Mouse (Mus musculus): ENCODE measurements at regions not wholly inside any gene's neighbourhood (a gene's known extent, or its start where the extent isn't known, plus 50 kb on each side); places are given as distances from the start of the nearest gene placed in this dataset.

DNA sequence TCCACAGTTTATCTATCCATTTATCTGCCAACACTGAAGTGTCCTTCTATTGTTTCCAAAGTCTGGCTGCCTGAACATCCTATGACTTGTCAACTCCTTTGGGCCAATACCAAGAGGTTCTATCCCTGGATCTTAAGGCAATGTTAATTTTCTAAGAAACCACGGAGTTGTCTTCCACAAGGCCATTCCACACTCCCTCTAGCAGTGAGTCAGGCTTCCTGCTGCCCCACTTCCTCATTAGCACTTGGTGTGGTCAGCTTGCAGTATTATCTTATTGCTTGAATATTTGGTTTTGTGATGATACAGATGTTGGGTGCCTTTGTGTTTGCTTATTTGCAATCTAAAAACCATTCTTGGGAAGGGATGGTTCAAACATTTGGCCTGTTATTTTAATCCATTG lies 87.5 kb upstream of the Ppp2r2d start:
- no peak overlapping the region for H3K4me3 ChIP-seq (ENCODE audit: control insufficient read depth, low read depth, low read length)
- H3K27me3 ChIP-seq (ENCODE audit: control insufficient read depth, insufficient read depth, low read length), result no peaks in the 10 kb centered on the region
- H3K36me3 ChIP-seq (ENCODE audit: control insufficient read depth, insufficient read depth, low read length), result no peaks in the 10 kb centered on the region
- no peak overlapping the region for H3K27ac ChIP-seq (ENCODE audit: control insufficient read depth, insufficient read depth, low read depth, low read length)
- no peaks in the 10 kb centered on the region for H3K4me1 ChIP-seq (ENCODE audit: control insufficient read depth, insufficient read depth, low read length)
- no peak for TF ChIP-seq CTCF (IDR thresholded peaks at IDR 0.05; ENCODE audit: control insufficient read depth, insufficient read depth, insufficient replicate concordance, low read depth, low read length)
- no peak for TF ChIP-seq POLR2A (IDR thresholded peaks at IDR 0.05; ENCODE audit: control insufficient read depth, low read depth, low read length)

DNA sequence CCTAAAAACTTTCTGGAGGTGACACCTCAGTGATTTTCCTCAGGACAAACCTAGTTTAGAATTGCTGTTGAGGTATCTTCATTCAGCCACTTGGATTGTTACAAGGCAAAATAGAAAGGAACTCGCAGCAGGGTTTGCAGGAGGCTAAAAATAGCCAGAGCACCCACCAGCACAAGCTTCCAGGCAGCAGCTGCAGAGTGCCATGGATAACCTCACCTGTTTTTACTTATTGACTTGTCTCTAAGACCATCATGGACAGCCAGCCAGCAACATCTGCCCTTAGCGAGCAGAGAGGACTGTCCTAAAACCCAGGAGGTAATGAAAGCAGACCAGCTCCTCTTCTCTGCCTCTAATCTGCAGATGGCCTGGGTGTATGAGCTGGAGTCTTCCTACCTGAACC lies 97.4 kb upstream of the Ppp2r2d start:
- H3K4me1 ChIP-seq (ENCODE audit: control insufficient read depth, insufficient read depth, low read length), result no peaks in the 10 kb centered on the region
- TF ChIP-seq CTCF (IDR thresholded peaks at IDR 0.05; ENCODE audit: control insufficient read depth, insufficient read depth, insufficient replicate concordance, low read depth, low read length) (no peak), POLR2A (IDR thresholded peaks at IDR 0.05; ENCODE audit: control insufficient read depth, low read depth, low read length) (no peak)
- no peak overlapping the region for H3K27ac ChIP-seq (ENCODE audit: control insufficient read depth, insufficient read depth, low read depth, low read length)
- no peaks in the 10 kb centered on the region for H3K36me3 ChIP-seq (ENCODE audit: control insufficient read depth, insufficient read depth, low read length)
- H3K4me3 ChIP-seq (ENCODE audit: control insufficient read depth, low read depth, low read length), result no peak overlapping the region
- H3K27me3 ChIP-seq (ENCODE audit: control insufficient read depth, insufficient read depth, low read length), result no peaks in the 10 kb centered on the region

DNA sequence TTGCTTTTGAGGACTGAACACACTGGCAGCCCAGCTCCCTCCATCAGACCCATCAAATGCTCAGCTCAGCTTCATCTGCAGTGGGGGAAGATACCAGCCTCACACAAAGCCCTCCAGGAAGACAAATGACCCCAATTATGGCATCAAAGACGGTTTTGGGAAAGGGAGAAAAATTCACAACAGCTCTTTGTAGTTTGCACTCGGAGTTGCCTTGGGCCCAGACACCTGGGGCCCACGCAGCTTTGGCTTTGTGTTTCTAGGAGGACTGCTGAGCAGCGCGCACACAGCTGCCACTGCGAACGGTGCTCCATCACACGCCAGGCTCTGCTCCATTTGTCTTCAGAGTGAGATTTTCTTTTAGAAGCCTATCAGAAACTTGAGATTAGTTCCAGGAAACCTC lies 99.3 kb upstream of the Ppp2r2d start:
- Histone ChIP-seq H3K4me1 (ENCODE audit: control insufficient read depth, insufficient read depth, low read length) (no peaks in the 10 kb centered on the region), H3K27me3 (ENCODE audit: control insufficient read depth, insufficient read depth, low read length) (no peaks in the 10 kb centered on the region), H3K36me3 (ENCODE audit: control insufficient read depth, insufficient read depth, low read length) (no peaks in the 10 kb centered on the region), H3K4me3 (ENCODE audit: control insufficient read depth, low read depth, low read length) (no peak overlapping the region), H3K27ac (ENCODE audit: control insufficient read depth, insufficient read depth, low read depth, low read length) (no peak overlapping the region)
- TF ChIP-seq CTCF (IDR thresholded peaks at IDR 0.05; ENCODE audit: control insufficient read depth, insufficient read depth, insufficient replicate concordance, low read depth, low read length) (no peak), POLR2A (IDR thresholded peaks at IDR 0.05; ENCODE audit: control insufficient read depth, low read depth, low read length) (no peak)

DNA sequence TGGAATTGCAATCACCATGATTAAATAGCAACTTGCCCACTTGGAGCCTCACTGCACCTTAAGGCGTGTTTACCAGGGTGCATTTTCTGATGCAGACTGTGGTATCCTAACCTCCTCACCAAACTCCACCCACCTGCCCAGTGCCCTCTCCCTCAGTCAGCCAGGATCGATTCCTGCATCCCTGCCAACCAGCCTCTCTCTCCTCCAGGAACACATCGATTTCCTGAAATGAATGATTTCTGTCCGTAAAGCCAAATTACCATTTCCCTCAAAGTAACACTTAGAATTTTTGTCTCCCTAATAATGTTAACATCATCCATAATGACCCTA lies 103.4 kb upstream of the Ppp2r2d start:
- TF ChIP-seq CTCF (IDR thresholded peaks at IDR 0.05; ENCODE audit: control insufficient read depth, insufficient read depth, insufficient replicate concordance, low read depth, low read length) (no peak), POLR2A (IDR thresholded peaks at IDR 0.05; ENCODE audit: control insufficient read depth, low read depth, low read length) (no peak)
- H3K27ac ChIP-seq (ENCODE audit: control insufficient read depth, insufficient read depth, low read depth, low read length), result no peak overlapping the region
- no peaks in the 10 kb centered on the region for H3K36me3 ChIP-seq (ENCODE audit: control insufficient read depth, insufficient read depth, low read length)
- no peak overlapping the region for H3K4me3 ChIP-seq (ENCODE audit: control insufficient read depth, low read depth, low read length)
- no peaks in the 10 kb centered on the region for H3K4me1 ChIP-seq (ENCODE audit: control insufficient read depth, insufficient read depth, low read length)
- no peaks in the 10 kb centered on the region for H3K27me3 ChIP-seq (ENCODE audit: control insufficient read depth, insufficient read depth, low read length)

DNA sequence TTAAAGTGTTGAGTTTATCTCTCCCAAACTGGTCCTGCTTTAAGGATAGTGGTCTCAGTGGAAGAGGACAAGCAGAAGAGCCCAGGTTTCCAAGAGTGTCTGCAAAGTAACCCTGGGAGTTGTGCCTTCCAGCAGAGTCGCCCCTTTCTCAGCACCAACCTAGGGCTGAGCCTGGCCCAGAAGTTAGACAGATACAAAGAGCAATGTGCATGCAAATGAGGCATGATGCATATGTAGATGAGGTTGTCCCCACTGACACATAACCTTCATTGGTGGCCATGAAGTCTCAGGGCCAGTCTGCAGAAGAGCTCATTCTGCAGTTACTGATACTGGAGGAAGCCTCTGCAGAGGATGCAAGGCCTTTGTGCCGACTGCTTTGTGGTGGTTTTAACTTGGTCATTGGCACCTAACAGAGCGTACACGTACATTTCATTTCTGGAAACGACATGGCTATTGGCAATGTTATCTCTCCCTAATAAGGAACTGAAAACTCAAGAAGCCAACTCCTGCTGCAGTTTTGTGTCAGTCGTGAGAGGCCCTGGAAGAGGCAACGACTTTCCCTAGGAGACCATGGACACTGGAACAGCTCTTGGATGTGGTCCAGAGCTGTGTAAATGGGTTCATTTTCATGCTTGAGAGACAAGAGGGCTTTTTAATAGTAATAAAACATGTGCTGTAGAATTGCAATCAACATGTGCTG lies 103.9 kb upstream of the Ppp2r2d start:
- Histone ChIP-seq H3K27ac (ENCODE audit: control insufficient read depth, insufficient read depth, low read depth, low read length) (no peak overlapping the region), H3K4me3 (ENCODE audit: control insufficient read depth, low read depth, low read length) (no peak overlapping the region), H3K27me3 (ENCODE audit: control insufficient read depth, insufficient read depth, low read length) (no peaks in the 10 kb centered on the region), H3K4me1 (ENCODE audit: control insufficient read depth, insufficient read depth, low read length) (no peaks in the 10 kb centered on the region), H3K36me3 (ENCODE audit: control insufficient read depth, insufficient read depth, low read length) (no peaks in the 10 kb centered on the region)
- TF ChIP-seq POLR2A (IDR thresholded peaks at IDR 0.05; ENCODE audit: control insufficient read depth, low read depth, low read length) (no peak), CTCF (IDR thresholded peaks at IDR 0.05; ENCODE audit: control insufficient read depth, insufficient read depth, insufficient replicate concordance, low read depth, low read length) (no peak)

GRCm38 (mm10) chr7:138734254-138734653 lies 111.6 kb upstream of the Ppp2r2d start:
- Histone ChIP-seq H3K36me3 (ENCODE audit: control insufficient read depth, insufficient read depth, low read length) (no peaks in the 10 kb centered on the region), H3K27me3 (ENCODE audit: control insufficient read depth, insufficient read depth, low read length) (no peaks in the 10 kb centered on the region)

DNA sequence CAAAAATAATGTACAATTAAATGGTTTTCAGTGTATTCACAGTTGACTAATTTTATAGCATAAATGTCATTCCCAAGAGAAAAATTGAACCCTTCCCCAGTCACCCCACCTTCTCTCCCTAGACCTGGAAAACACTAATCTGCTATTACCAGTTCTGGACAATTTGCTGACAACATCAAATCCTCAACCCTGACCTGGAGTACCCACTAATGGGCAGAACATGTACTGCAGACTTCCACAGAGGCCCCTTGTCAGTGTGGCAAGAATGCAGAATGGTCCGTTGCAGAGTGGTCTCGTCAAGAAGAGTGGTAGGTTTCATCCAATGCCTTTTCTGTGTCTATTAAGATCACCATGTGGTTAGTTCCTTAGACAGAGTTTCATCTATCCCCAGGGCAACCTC lies 121.0 kb upstream of the Ppp2r2d start:
- Histone ChIP-seq H3K27me3 (ENCODE audit: control insufficient read depth, insufficient read depth, low read length) (no peaks in the 10 kb centered on the region), H3K4me1 (ENCODE audit: control insufficient read depth, insufficient read depth, low read length) (no peaks in the 10 kb centered on the region), H3K36me3 (ENCODE audit: control insufficient read depth, insufficient read depth, low read length) (no peaks in the 10 kb centered on the region), H3K27ac (ENCODE audit: control insufficient read depth, insufficient read depth, low read depth, low read length) (no peak overlapping the region), H3K4me3 (ENCODE audit: control insufficient read depth, low read depth, low read length) (no peak overlapping the region)
- TF ChIP-seq POLR2A (IDR thresholded peaks at IDR 0.05; ENCODE audit: control insufficient read depth, low read depth, low read length), result no peak
- TF ChIP-seq CTCF (IDR thresholded peaks at IDR 0.05; ENCODE audit: control insufficient read depth, insufficient read depth, insufficient replicate concordance, low read depth, low read length), result no peak

More at GRCm38 (mm10) chr7:138734254-138734653, 111.6 kb upstream of the Ppp2r2d start:
- H3K4me1 ChIP-seq (ENCODE audit: control insufficient read depth, insufficient read depth, low read length), result no peaks in the 10 kb centered on the region
- TF ChIP-seq CTCF (IDR thresholded peaks at IDR 0.05; ENCODE audit: control insufficient read depth, insufficient read depth, insufficient replicate concordance, low read depth, low read length) (peak; percentile 59; the same call in 1 of the 2 replicates), POLR2A (IDR thresholded peaks at IDR 0.05; ENCODE audit: control insufficient read depth, low read depth, low read length) (no peak)
- H3K27ac ChIP-seq (ENCODE audit: control insufficient read depth, insufficient read depth, low read depth, low read length), result no peak overlapping the region
- no peak overlapping the region for H3K4me3 ChIP-seq (ENCODE audit: control insufficient read depth, low read depth, low read length)
